Mouse (Mus musculus): Measurements from ENCODE around the gene Acer2. TPM values are rescaled to one million over a fixed set of nuclear protein-coding genes. Genes with fewer than 3 reads are reported as not detected.

Acer2 gene
- polyA plus RNA-seq, 1 experiment from 2014 or later: 36.0 TPM

- WGBS: 4% methylated on average over 18 of the region's 18 CpGs
- peaks cover 14% of the 10 kb centered on the region for H3K4me1 ChIP-seq (replicated peaks)
- peak overlapping the region; percentile 49 for H3K4me3 ChIP-seq
- peak overlapping the region; percentile 80 for H3K4me2 ChIP-seq
- peak; percentile 83 for ATAC-seq (ENCODE audit: insufficient number of reproducible peaks, low FRiP score)
- H3K27me3 ChIP-seq (replicated peaks): no peaks in the 10 kb centered on the region
- H3K27ac ChIP-seq (ENCODE audit: poor library complexity, severe bottlenecking): peak overlapping the region; percentile 92
- H3K9ac ChIP-seq: peak overlapping the region; percentile 50
- peaks cover 9% of the 10 kb centered on the region for H3K36me3 ChIP-seq
- 0 out of 2 replicates have a peak, but pooled peaks cover 4% of the 10 kb centered on the region for H3K9me3 ChIP-seq (replicated peaks)
Measured at GRCm38 (mm10) chr4:86886160-86886878, 12.1 kb downstream of the Acer2 start.

- Histone ChIP-seq H3K4me3 (no peak overlapping the region), H3K9ac (no peak overlapping the region), H3K36me3 (peaks cover 9% of the 10 kb centered on the region), H3K9me3 (replicated peaks) (0 out of 2 replicates have a peak, but pooled peaks cover 4% of the 10 kb centered on the region), H3K27me3 (replicated peaks) (no peaks in the 10 kb centered on the region), H3K4me1 (replicated peaks) (peaks cover 14% of the 10 kb centered on the region), H3K27ac (ENCODE audit: poor library complexity, severe bottlenecking) (no peak overlapping the region), H3K4me2 (no peak overlapping the region)
- ATAC-seq (ENCODE audit: insufficient number of reproducible peaks, low FRiP score): no peak
- 70% methylated on average over 5 of the region's 5 CpGs for WGBS
Measured at GRCm38 (mm10) chr4:86887879-86888278, 13.7 kb downstream of the Acer2 start.

- Histone ChIP-seq H3K4me2 (no peak overlapping the region), H3K4me1 (replicated peaks) (peaks cover 30% of the 10 kb centered on the region), H3K36me3 (0 out of 2 replicates have a peak, but pooled peaks cover 5% of the 10 kb centered on the region), H3K27me3 (replicated peaks) (no peaks in the 10 kb centered on the region), H3K9ac (no peak overlapping the region), H3K9me3 (replicated peaks) (no peaks in the 10 kb centered on the region), H3K27ac (ENCODE audit: poor library complexity, severe bottlenecking) (peak overlapping the region; percentile 86), H3K4me3 (no peak overlapping the region)
- ATAC-seq (ENCODE audit: insufficient number of reproducible peaks, low FRiP score): 0 out of 2 replicates have a peak, but pooled peaks have one; percentile 43
- WGBS: 53% methylated on average over 7 of the region's 7 CpGs
Measured at GRCm38 (mm10) chr4:86897411-86897810, 23.2 kb downstream of the Acer2 start.

GRCm38 (mm10) chr4:86898791-86899474 lies 24.7 kb downstream of the Acer2 start:
- Histone ChIP-seq H3K4me2 (no peak overlapping the region), H3K36me3 (peaks cover 8% of the 10 kb centered on the region; the same call in 1 of the 2 replicates), H3K4me1 (replicated peaks) (peaks cover 30% of the 10 kb centered on the region), H3K9ac (no peak overlapping the region), H3K27ac (ENCODE audit: poor library complexity, severe bottlenecking) (peak overlapping the region; percentile 86), H3K27me3 (replicated peaks) (no peaks in the 10 kb centered on the region), H3K9me3 (replicated peaks) (no peaks in the 10 kb centered on the region), H3K4me3 (no peak overlapping the region)
- 31% methylated on average over 14 of the region's 14 CpGs for WGBS
- peak; percentile 86 for ATAC-seq (ENCODE audit: insufficient number of reproducible peaks, low FRiP score)

GRCm38 (mm10) chr4:86902351-86902750 lies 28.2 kb downstream of the Acer2 start:
- Histone ChIP-seq H3K27ac (ENCODE audit: poor library complexity, severe bottlenecking) (peak overlapping the region; percentile 70; the same call in 1 of the 2 replicates), H3K4me2 (no peak overlapping the region), H3K4me3 (no peak overlapping the region), H3K36me3 (peaks cover 9% of the 10 kb centered on the region; the same call in 1 of the 2 replicates), H3K4me1 (replicated peaks) (peaks cover 25% of the 10 kb centered on the region), H3K9ac (no peak overlapping the region), H3K9me3 (replicated peaks) (no peaks in the 10 kb centered on the region), H3K27me3 (replicated peaks) (no peaks in the 10 kb centered on the region)
- ATAC-seq (ENCODE audit: insufficient number of reproducible peaks, low FRiP score): 0 out of 2 replicates have a peak, but pooled peaks have one; percentile 19
- WGBS: 52% methylated on average over 6 of the region's 6 CpGs

GRCm38 (mm10) chr4:86904969-86905368 lies 30.8 kb downstream of the Acer2 start:
- Histone ChIP-seq H3K4me1 (replicated peaks) (peaks cover 4% of the 10 kb centered on the region; the same call in 1 of the 2 replicates), H3K36me3 (peaks cover 19% of the 10 kb centered on the region), H3K27ac (ENCODE audit: poor library complexity, severe bottlenecking) (no peak overlapping the region), H3K9ac (no peak overlapping the region), H3K4me3 (no peak overlapping the region), H3K9me3 (replicated peaks) (peaks cover 8% of the 10 kb centered on the region; the same call in 1 of the 2 replicates), H3K4me2 (no peak overlapping the region), H3K27me3 (replicated peaks) (no peaks in the 10 kb centered on the region)
- WGBS: 31% methylated on average over 3 of the region's 3 CpGs
- ATAC-seq (ENCODE audit: insufficient number of reproducible peaks, low FRiP score): no peak

GRCm38 (mm10) chr4:86905869-86906268 lies 31.7 kb downstream of the Acer2 start:
- H3K9ac ChIP-seq: no peak overlapping the region
- no peak overlapping the region for H3K27ac ChIP-seq (ENCODE audit: poor library complexity, severe bottlenecking)
- H3K27me3 ChIP-seq (replicated peaks): no peaks in the 10 kb centered on the region
- no peak overlapping the region for H3K4me3 ChIP-seq
- no peak overlapping the region for H3K4me2 ChIP-seq
- ATAC-seq (ENCODE audit: insufficient number of reproducible peaks, low FRiP score): no peak
- peaks cover 8% of the 10 kb centered on the region; the same call in 1 of the 2 replicates for H3K9me3 ChIP-seq (replicated peaks)
- H3K4me1 ChIP-seq (replicated peaks): no peaks in the 10 kb centered on the region
- H3K36me3 ChIP-seq: peaks cover 19% of the 10 kb centered on the region
- WGBS: 93% methylated on average over 1 of the region's 1 CpGs

GRCm38 (mm10) chr4:86911576-86912341 lies 37.6 kb downstream of the Acer2 start:
- H3K4me1 ChIP-seq (replicated peaks): peaks cover 11% of the 10 kb centered on the region
- no peak overlapping the region for H3K27ac ChIP-seq (ENCODE audit: poor library complexity, severe bottlenecking)
- H3K4me2 ChIP-seq: peak overlapping the region; percentile 33; the same call in 1 of the 2 replicates
- H3K9ac ChIP-seq: no peak overlapping the region
- no peaks in the 10 kb centered on the region for H3K27me3 ChIP-seq (replicated peaks)
- ATAC-seq (ENCODE audit: insufficient number of reproducible peaks, low FRiP score): 0 out of 2 replicates have a peak, but pooled peaks have one; percentile 39
- H3K4me3 ChIP-seq: no peak overlapping the region
- WGBS: 23% methylated on average over 18 of the region's 18 CpGs
- peaks cover 8% of the 10 kb centered on the region; the same call in 1 of the 2 replicates for H3K9me3 ChIP-seq (replicated peaks)
- peaks cover 30% of the 10 kb centered on the region for H3K36me3 ChIP-seq

- H3K27ac ChIP-seq (ENCODE audit: poor library complexity, severe bottlenecking): no peak overlapping the region
- no peaks in the 10 kb centered on the region for H3K27me3 ChIP-seq (replicated peaks)
- WGBS: 72% methylated on average over 7 of the region's 7 CpGs
- H3K4me1 ChIP-seq (replicated peaks): peaks cover 11% of the 10 kb centered on the region
- ATAC-seq (ENCODE audit: insufficient number of reproducible peaks, low FRiP score): no peak
- H3K9ac ChIP-seq: no peak overlapping the region
- no peak overlapping the region for H3K4me2 ChIP-seq
- H3K36me3 ChIP-seq: peaks cover 39% of the 10 kb centered on the region
- H3K4me3 ChIP-seq: no peak overlapping the region
- peaks cover 8% of the 10 kb centered on the region; the same call in 1 of the 2 replicates for H3K9me3 ChIP-seq (replicated peaks)
Measured at GRCm38 (mm10) chr4:86912757-86913156, 38.6 kb downstream of the Acer2 start.

GRCm38 (mm10) chr4:86916062-86916461 lies 41.9 kb downstream of the Acer2 start:
- Histone ChIP-seq H3K36me3 (peaks cover 38% of the 10 kb centered on the region), H3K9me3 (replicated peaks) (no peaks in the 10 kb centered on the region), H3K27me3 (replicated peaks) (no peaks in the 10 kb centered on the region), H3K27ac (ENCODE audit: poor library complexity, severe bottlenecking) (no peak overlapping the region), H3K9ac (no peak overlapping the region), H3K4me2 (no peak overlapping the region), H3K4me1 (replicated peaks) (peaks cover 11% of the 10 kb centered on the region), H3K4me3 (no peak overlapping the region)
- no peak for ATAC-seq (ENCODE audit: insufficient number of reproducible peaks, low FRiP score)
- WGBS: 62% methylated on average over 1 of the region's 1 CpGs

Data from heart, embryonic 12.5 days (tissue).